Mouse (Mus musculus) stomach, embryonic 16.5 days (tissue): ENCODE measurements at regions not wholly inside any gene's neighbourhood (a gene's known extent, or its start where the extent isn't known, plus 50 kb on each side); places are given as distances from the start of the nearest gene placed in this dataset.

Source experiments
- ATAC-seq: fragments of 200-750 bp; cut with Nextera tagmentation; 2 replicates; pipeline ENCODE4 v1.8.0; 2017; ENCODE audit warnings: moderate number of reproducible peaks, moderate TSS enrichment; ENCODE audit not compliant: insufficient read depth, low FRiP score
- H3K27ac ChIP-seq: fragments of 300-500 bp; sonication (generic); 2 replicates; pipeline ENCODE4 v1.5.1; 2014; ENCODE audit warnings: low read length
- H3K27me3 ChIP-seq: fragments of 300-500 bp; sonication (generic); 2 replicates; pipeline ENCODE4 v1.6.1; 2014; ENCODE audit warnings: low read length, control low read depth, mixed read lengths; ENCODE audit not compliant: control insufficient read depth, insufficient read depth
- H3K36me3 ChIP-seq: fragments of 300-500 bp; sonication (generic); 2 replicates; pipeline ENCODE4 v1.6.1; 2014; ENCODE audit warnings: low read length; ENCODE audit not compliant: control insufficient read depth, insufficient read depth
- H3K4me1 ChIP-seq: fragments of 300-500 bp; sonication (generic); 2 replicates; pipeline ENCODE4 v1.6.1; 2014; ENCODE audit warnings: low read length, control low read depth, mixed read lengths; ENCODE audit not compliant: control insufficient read depth, insufficient read depth
- H3K4me2 ChIP-seq: fragments of 300-500 bp; sonication (generic); 2 replicates; pipeline ENCODE4 v1.6.1; 2014; ENCODE audit warnings: low read depth, low read length, mixed read lengths
- H3K4me3 ChIP-seq: fragments of 300-500 bp; sonication (generic); replicated peaks from 2 replicates; pipeline ENCODE4 v1.5.1; 2014; ENCODE audit warnings: mild to moderate bottlenecking, low read length
- H3K9ac ChIP-seq: fragments of 300-500 bp; sonication (generic); 2 replicates; pipeline ENCODE4 v1.6.1; 2014; ENCODE audit warnings: low read length
- H3K9me3 ChIP-seq: fragments of 300-500 bp; sonication (generic); replicated peaks from 2 replicates; pipeline ENCODE4 v1.6.1; 2016; ENCODE audit warnings: low read length, control low read depth; ENCODE audit not compliant: control insufficient read depth
- WGBS: fragments of 180-500 bp; shearing (Covaris S2); extraction: QIAGEN DNeasy Blood & Tissue Kit; methylation state at CpG from one replicate; pipeline ENCODE4 v1.1.7; 2014; 5-methylcytosine and 5-hydroxymethylcytosine counted together

GRCm38 (mm10) chr8:89582566-89582965 is 538.6 kb upstream of the Sall1 start:
- H3K36me3 ChIP-seq, result no peaks in the 10 kb centered on the region
- no peak overlapping the region for H3K9ac ChIP-seq
- no peaks in the 10 kb centered on the region for H3K4me1 ChIP-seq
- no peak overlapping the region for H3K4me3 ChIP-seq
- no peak overlapping the region for H3K4me2 ChIP-seq
- H3K27me3 ChIP-seq, result no peaks in the 10 kb centered on the region
- no peaks in the 10 kb centered on the region for H3K9me3 ChIP-seq
- ATAC-seq, result no peak
- no peak overlapping the region for H3K27ac ChIP-seq

GRCm38 (mm10) chr8:89571816-89572215 is 527.9 kb upstream of the Sall1 start:
- Histone ChIP-seq H3K9ac (no peak overlapping the region), H3K9me3 (no peaks in the 10 kb centered on the region), H3K27ac (no peak overlapping the region), H3K4me1 (no peaks in the 10 kb centered on the region), H3K4me2 (no peak overlapping the region), H3K4me3 (no peak overlapping the region), H3K27me3 (no peaks in the 10 kb centered on the region; the same call in 1 of the 2 replicates), H3K36me3 (no peaks in the 10 kb centered on the region)
- 6% methylated on average over 13 of the region's 13 CpGs for WGBS
- 0 out of 2 replicates have a peak, but pooled peaks have one; percentile 29 for ATAC-seq

- Histone ChIP-seq H3K4me1 (no peaks in the 10 kb centered on the region), H3K4me3 (no peak overlapping the region), H3K4me2 (no peak overlapping the region), H3K9me3 (no peaks in the 10 kb centered on the region), H3K36me3 (no peaks in the 10 kb centered on the region), H3K9ac (no peak overlapping the region), H3K27ac (no peak overlapping the region), H3K27me3 (no peaks in the 10 kb centered on the region; the same call in 1 of the 2 replicates)
- 37% methylated on average over 10 of the region's 10 CpGs for WGBS
- no peak for ATAC-seq
Observed at GRCm38 (mm10) chr8:89570639-89571325, 526.8 kb upstream of the Sall1 start.

- H3K4me1 ChIP-seq, result no peaks in the 10 kb centered on the region
- no peak overlapping the region for H3K4me2 ChIP-seq
- no peaks in the 10 kb centered on the region; the same call in 1 of the 2 replicates for H3K27me3 ChIP-seq
- H3K36me3 ChIP-seq, result no peaks in the 10 kb centered on the region
- H3K9me3 ChIP-seq, result no peaks in the 10 kb centered on the region
- WGBS, result 61% methylated on average over 9 of the region's 9 CpGs
- H3K27ac ChIP-seq, result no peak overlapping the region
- no peak overlapping the region for H3K9ac ChIP-seq
- H3K4me3 ChIP-seq, result no peak overlapping the region
- no peak for ATAC-seq
Observed at GRCm38 (mm10) chr8:89569406-89569805, 525.4 kb upstream of the Sall1 start.

- Histone ChIP-seq H3K27ac (no peak overlapping the region), H3K36me3 (no peaks in the 10 kb centered on the region), H3K4me3 (no peak overlapping the region), H3K4me1 (no peaks in the 10 kb centered on the region), H3K9me3 (no peaks in the 10 kb centered on the region), H3K27me3 (no peaks in the 10 kb centered on the region; the same call in 1 of the 2 replicates), H3K9ac (no peak overlapping the region), H3K4me2 (no peak overlapping the region)
- no peak for ATAC-seq
- 58% methylated on average over 7 of the region's 7 CpGs for WGBS
Observed at GRCm38 (mm10) chr8:89568641-89569040, 524.7 kb upstream of the Sall1 start.

- Histone ChIP-seq H3K4me1 (no peaks in the 10 kb centered on the region), H3K9me3 (no peaks in the 10 kb centered on the region), H3K36me3 (no peaks in the 10 kb centered on the region), H3K27ac (no peak overlapping the region), H3K27me3 (no peaks in the 10 kb centered on the region), H3K4me3 (no peak overlapping the region), H3K9ac (no peak overlapping the region), H3K4me2 (no peak overlapping the region)
- 63% methylated on average over 7 of the region's 7 CpGs for WGBS
- ATAC-seq, result no peak
Observed at GRCm38 (mm10) chr8:89566986-89567385, 523.0 kb upstream of the Sall1 start.

GRCm38 (mm10) chr8:89566461-89566860 is 522.5 kb upstream of the Sall1 start:
- no peaks in the 10 kb centered on the region for H3K9me3 ChIP-seq
- H3K4me2 ChIP-seq, result no peak overlapping the region
- H3K9ac ChIP-seq, result no peak overlapping the region
- 56% methylated on average over 4 of the region's 4 CpGs for WGBS
- H3K4me3 ChIP-seq, result no peak overlapping the region
- H3K27me3 ChIP-seq, result no peaks in the 10 kb centered on the region
- H3K27ac ChIP-seq, result no peak overlapping the region
- H3K4me1 ChIP-seq, result no peaks in the 10 kb centered on the region
- H3K36me3 ChIP-seq, result no peaks in the 10 kb centered on the region
- no peak for ATAC-seq

GRCm38 (mm10) chr8:89565147-89565826 is 521.3 kb upstream of the Sall1 start:
- Histone ChIP-seq H3K27me3 (no peaks in the 10 kb centered on the region), H3K9ac (no peak overlapping the region), H3K4me3 (no peak overlapping the region), H3K27ac (no peak overlapping the region), H3K4me1 (no peaks in the 10 kb centered on the region), H3K36me3 (no peaks in the 10 kb centered on the region), H3K9me3 (no peaks in the 10 kb centered on the region), H3K4me2 (no peak overlapping the region)
- 80% methylated on average over 9 of the region's 9 CpGs for WGBS
- ATAC-seq, result no peak

- Histone ChIP-seq H3K4me3 (no peak overlapping the region), H3K9ac (no peak overlapping the region), H3K4me1 (no peaks in the 10 kb centered on the region), H3K27me3 (no peaks in the 10 kb centered on the region), H3K36me3 (no peaks in the 10 kb centered on the region), H3K9me3 (no peaks in the 10 kb centered on the region), H3K4me2 (no peak overlapping the region), H3K27ac (no peak overlapping the region)
- 36% methylated on average over 2 of the region's 2 CpGs for WGBS
- no peak for ATAC-seq
Observed at GRCm38 (mm10) chr8:89563544-89563943, 519.6 kb upstream of the Sall1 start.
